Mouse (Mus musculus) lung, adult 18-20 months (tissue): ENCODE measurements around the gene Mrpl45.

Experiments used
- DNase-seq, 2 experiments: peaks; one replicate each; pipeline ENCODE4 v3.0.0; 2022; ENCODE audit warnings: mixed read lengths in 2 of 2

Gene Mrpl45

GRCm38 (mm10) chr11:97334400-97334799, 18.9 kb downstream of the Mrpl45 start:
- DNase-seq, result no peak

DNA sequence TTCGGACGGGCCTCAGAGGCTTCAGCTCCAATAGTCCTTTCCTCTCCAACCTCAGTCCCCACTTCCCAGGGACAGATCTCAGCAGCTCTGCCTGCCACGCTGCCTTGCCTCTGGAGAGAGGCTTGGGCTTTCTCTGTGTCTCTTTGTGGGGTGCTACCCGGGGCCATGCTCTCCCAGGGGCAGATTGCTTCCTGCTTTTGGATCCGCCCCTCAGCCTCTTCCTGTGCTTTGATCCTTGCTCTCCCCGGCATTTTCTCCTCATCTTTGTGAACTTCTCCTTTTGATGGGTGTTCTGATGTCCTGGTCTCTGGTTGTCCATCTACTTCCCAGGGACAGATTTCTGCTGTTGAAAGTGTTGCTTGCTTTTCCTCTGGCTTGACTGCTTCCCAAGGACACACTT, 20.7 kb downstream of the Mrpl45 start:
- no peak for DNase-seq

GRCm38 (mm10) chr11:97336751-97337345, 21.3 kb downstream of the Mrpl45 start:
- no peak for DNase-seq

DNA sequence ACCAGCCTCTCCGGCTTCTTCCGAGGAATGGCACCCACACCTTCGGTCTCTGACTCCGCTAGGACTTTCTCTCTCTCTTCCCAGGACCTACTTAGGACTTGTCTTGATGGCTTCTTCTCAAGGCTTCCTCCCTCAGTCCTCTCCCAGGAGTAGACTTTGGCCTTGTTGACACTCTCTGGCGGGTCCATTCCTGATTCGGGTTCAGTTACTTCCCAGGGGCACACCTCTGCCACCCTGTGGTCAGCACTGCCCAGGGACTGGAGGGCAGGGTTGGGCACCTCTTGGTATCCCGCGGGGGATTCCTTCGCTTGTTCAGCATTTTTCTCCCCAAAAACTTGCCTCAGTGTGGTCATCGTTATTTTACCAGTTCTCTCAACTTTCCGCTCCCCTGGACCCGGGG, 21.8 kb downstream of the Mrpl45 start:
- no peak for DNase-seq

DNA sequence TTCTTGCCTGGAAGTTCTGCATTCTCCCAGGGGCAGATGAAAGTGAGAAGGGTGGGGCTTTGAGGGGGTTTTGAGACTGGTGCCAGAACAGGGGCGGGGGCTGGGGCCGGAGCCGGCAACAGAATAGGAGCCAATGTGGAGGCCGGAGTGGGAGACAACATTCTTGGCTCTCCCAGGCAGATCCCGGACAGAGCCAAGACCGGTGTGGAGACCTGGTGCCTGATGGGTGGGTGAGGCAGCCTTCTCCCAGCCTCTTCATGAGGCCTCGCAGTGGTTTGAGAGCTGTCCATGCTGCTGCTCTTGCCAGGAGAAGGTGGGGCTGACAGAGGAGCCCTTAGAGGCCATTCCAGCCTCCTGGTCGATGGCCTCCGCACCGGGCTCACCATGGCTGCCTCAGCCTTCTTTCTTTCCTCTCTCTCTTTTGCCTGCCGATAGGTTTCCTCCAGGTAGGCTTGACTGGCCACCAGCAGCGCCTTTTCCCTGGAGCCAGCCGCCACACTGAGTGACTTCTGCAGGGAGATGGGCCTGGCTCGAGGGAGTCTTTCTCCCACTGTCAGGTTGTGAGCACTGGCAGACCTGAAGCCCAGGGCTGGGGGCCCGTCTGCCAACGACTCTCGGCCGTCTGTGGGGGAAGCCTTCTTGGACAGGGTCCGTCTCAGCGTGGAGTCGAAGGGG, 22.9 kb downstream of the Mrpl45 start:
- DNase-seq, result peak; percentile 55 to 59

DNA sequence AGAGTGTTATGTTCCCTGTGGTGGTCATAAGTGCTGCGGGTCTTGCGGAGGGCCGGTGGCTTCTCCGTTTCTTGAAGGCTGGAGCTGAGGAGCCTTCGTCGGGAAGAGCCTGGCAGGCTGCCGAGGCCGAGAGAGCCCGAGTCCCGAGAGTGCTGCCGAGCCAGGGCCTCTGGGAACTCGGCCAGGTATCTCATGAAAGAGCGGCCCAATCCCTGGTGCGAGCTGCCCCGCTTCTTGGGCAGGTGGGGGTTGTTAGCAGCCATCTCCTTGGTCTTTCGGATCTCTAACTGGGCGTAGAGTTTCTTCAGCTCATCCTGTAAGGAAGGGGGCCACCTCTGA, 23.4 kb downstream of the Mrpl45 start:
- peak; percentile 73 to 82 for DNase-seq

GRCm38 (mm10) chr11:97343175-97343574, 27.7 kb downstream of the Mrpl45 start:
- no peak for DNase-seq

DNA sequence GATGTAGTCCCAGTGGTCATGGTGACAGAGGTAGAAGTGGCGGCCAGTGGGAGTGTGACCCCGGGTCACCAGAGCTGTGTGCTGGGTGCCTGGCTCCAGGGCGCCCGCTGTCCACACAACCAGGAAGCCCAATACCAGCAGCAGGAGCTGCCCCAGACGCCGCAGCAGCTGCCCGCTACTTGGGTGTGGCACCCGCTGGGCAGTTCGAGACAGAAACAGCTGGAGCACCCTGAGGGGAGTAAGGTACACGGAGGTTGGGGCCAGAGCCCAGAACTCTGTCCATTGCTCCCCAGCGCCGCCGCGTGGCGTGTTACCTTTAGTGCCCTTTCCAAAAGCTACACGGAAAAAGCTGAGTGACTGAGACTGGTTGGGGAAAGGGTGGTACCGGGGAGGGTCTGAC, 28.1 kb downstream of the Mrpl45 start:
- DNase-seq, result peak; percentile 53 to 69

DNA sequence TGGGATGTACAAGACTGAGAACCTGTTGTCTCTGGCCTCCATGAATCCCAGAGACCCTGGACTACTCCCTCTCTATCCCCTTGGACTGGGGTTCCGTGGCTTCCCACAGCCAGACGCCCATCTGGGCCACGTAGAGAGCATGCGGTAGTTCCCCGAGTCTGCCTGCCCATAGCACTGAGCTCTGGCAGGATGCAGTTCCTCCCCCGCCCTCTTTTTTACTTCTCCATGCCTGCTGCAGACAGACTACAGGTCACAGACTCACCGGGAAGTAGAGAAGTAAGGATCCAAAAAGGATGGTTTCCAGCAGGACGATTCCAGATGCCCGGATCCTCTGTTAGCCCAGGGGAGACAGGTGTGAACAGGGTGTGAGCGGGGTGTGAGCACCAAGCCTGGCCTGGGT, 29.9 kb downstream of the Mrpl45 start:
- DNase-seq, result no peak

DNA sequence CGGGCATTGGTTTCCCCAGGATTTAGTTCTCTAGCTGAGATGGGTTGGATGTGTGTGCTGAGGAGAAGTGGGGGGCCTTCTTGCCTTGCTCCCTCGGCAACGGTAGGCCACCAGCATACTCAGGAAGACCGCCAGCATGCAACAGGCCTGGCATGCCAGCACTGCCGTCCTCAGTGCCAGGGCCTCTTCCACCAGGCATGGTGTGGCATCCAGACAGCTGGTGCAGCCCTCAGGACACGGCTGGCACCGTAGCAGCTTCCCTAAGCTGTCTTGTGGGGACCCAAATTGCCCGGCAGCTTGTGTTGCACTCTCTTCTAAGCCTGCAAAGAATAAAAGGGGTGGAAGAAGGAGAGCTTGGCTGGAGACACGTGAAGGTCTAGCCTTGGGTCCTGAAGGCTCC, 30.9 kb downstream of the Mrpl45 start:
- DNase-seq, result no peak

DNA sequence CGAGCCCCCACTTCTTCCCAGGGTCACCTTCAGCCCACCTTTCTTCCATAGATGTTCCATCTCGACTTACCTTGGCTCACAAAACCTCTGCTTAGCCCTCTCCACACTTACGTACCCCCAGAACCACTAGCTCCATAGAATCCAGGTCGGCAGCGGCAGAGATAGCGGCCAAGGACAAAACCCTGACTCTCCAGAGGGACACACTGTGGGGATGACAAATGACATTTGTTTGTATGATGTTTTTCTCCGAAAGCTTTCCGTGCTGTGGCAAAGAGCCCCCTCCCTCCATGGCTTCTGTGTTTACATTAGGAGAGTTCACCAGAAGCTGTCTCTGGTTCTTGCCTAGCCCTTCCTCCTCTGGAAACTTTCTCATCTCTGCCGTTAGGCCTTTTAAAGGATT, 31.8 kb downstream of the Mrpl45 start:
- no peak for DNase-seq

DNA sequence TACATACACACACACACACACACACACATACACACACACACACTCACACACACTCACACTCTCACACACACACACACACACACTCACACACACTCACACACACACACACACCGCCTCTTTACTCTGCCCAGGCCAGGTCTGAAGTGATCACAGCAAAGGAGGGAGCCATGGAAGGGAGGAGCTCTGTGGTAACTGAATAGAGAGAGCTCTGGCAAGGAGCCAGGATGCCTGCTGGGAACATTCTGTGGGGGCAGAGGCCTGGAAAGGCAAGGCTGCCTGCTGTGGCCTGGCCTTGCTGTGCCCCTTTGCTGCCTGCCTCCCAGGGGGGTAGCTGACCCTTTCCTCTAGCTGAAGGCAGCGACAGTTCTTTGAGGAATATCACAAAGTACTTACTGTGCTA, 34.5 kb downstream of the Mrpl45 start:
- DNase-seq, result peak; percentile 68 to 83

DNA sequence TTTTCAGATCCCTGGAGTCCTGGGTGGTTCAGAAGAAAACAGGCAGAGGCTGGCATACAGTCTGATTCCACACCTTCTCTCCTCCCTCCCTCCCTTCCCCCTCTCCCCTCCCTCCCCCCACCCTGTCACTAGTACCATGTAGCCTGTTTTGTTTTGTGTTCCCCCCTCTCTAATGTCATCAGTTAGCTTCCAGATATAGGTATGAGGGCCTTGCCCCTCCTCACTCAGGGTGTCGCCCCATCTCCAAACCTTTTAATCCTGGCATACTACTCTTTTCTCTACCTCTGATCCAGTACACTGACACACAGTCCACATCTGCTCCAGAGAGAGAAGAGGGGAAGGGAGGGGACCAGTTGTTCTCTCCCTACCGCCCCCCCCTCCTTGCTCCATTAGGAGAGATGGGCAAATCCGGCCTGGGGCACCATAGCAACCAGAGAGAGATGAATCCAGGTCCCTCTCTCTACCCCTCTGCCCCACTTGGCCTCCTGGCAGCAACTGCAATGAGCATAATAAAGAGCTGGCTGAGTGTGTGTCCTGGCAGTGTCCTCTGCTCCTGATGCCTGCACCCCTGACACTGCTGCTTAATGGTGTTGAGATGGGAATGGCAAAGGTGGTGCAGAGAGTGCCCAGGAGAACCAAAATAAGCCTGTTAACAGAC, 36.6 kb downstream of the Mrpl45 start, which contains the start of gene Gpr179:
Gene Gpr179, minus strand, starts transcription at position 51 of the 658 bp plus-strand sequence.
- DNase-seq, result no peak

DNA sequence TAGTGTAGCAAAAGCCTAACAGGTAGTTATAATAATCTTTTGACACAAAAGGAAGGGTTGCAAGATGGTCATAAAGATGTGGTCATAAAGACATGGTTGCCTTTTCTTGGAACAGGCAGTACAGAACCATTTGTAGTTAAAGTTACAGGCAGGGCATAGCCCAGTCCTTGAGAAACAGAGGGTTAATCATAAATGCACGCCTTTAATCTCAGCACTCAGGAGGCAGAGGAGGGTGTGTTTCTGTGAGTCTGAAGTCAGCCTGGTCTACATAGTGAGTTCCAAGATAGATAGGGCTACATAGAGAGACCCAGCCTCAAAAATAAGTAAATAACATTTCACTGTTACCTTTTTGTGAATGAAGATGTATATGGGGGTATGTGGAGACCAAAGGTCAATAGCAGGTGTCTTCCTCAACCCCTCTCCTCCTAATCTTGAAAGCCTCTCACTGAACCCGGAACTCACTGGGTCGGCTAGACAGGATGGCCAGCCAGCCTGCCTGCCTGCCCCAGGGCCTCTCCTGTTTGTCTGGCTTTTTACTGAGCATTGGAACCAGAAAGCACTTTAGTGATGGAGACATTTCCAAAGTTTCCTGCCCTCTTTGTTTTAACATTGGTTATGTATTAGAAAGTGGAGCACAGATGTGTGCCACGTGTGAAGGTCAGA, 37.5 kb downstream of the Mrpl45 start:
- DNase-seq, result no peak

DNA sequence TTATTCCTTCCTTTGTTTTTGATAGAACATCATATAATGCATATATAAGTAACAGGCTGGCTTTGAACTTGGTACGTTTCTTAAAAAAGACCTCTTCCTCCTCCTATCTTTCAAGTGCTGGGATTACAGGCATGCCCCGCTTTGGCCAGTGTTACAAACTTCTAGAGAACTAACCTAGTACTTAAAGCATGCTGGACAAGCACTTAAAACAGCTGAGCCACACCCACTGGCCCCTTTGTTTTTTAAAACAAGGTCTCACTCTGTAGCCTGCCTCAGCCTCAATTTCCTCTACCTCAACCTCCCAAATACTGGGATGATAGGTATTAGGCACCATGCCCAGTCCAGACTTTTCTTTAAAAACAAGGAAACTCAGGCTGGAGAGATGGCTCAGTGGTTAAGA, 39.1 kb downstream of the Mrpl45 start:
- no peak for DNase-seq

DNA sequence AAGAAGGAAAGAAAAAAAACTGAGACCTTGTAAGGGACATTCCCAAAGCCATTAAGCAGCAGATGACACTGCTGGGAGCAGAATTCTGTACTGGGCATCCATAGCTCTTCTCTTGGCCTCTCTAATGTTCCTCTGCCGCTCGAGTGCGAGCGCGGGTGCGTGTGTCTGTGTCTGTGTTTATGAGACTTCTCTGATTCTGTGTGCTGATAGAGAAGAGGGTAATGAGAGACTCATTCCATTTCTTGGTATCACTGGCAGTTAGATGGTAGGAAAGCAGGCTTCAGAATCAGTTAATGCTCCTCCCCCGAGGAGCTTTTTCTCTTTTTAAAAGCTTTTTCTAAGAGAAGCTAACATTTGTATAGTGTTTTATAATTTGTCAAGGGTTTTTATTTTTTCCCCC, 39.7 kb downstream of the Mrpl45 start:
- no peak for DNase-seq

DNA sequence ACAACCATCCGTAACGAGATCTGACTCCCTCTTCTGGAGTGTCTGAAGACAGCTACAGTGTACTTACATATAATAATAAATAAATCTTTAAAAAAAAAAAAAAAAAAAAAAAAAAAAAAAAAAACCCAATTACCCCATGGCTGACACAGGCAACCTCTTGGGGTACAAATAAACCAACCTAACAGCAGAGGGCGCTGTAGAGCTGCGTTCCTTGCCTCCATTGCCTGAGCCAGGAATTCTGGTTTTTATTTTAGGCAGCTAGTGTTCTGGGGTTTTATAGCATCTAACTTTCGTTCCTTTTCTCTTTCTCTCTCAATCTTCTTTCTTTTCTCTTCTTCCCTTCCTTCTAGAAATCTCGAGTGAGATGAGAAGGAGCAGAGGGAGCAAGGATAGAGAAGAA, 42.1 kb downstream of the Mrpl45 start:
- peak; percentile 69 to 78 for DNase-seq

DNA sequence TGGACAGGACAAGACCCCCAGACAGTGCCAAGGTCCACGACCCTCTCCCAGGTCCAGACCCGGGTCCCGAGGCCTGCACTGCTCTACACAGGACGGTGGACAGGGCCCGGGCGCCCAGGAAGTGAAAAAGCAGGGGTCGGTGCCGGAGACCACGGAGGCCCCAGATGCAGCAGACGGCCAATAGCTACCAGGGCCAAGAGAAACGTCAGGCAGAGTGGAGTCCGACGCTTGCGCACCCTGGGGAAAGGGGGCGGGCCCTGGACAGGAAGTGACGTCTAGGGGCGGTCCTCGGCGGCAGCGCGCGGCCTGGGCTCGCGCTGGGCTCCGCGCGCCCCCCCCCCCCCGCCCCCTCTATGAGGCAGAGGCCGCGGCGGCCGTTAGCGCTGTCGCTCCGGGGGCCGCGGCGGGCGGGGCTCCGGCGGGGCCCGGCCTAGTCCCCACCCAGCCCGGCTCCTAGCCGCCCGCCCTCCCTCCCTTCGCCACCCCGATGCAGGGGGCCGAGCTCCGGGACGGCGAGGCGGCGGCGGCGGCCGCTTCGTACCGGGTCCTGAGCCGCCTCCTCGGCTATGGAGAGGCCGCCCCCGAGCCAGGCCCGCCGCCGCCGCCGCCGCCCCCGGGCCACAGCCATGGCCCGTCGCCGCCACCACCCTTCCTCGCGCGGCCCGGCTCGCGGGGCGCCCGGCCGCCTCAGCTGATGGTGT, 46.6 kb downstream of the Mrpl45 start, which contains the start of gene Socs7:
Gene Socs7, plus strand, starts transcription at position 604 of the 701 bp plus-strand sequence.
- DNase-seq, result peak; percentile 93 to 95

GRCm38 (mm10) chr11:97362649-97362942, 47.1 kb downstream of the Mrpl45 start:
- DNase-seq, result peak in 1 of 2 experiments; percentile 24

DNA sequence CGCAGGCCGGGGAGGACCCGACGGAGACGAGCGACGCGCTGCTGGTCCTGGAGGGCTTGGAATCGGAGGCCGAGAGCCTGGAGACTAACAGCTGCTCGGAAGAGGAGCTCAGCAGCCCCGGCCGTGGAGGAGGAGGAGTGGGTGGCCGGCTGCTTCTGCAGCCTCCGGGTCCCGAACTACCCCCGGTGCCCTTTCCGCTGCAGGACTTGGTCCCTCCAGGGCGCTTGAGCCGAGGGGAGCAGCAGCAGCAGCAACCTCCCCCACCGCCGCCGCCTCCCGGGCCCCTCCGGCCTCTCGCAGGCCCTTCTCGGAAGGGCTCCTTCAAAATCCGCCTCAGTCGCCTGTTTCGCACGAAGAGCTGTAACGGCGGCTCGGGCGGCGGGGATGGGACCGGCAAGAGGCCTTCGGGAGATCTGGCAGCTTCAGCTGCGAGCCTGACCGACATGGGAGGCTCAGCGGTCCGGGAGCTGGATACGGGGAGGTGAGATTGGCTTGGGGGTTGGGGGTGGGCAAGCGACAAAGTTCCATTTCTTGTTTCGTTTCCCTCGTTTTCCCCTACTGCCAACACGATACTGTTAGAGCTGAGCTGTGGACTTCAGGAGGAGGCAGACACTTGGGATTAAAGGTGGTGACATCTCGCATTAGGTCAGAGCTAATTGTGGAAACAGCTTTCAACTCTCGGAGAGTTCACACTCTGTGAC, 47.6 kb downstream of the Mrpl45 start:
- DNase-seq, result peak; percentile 23 to 24

DNA sequence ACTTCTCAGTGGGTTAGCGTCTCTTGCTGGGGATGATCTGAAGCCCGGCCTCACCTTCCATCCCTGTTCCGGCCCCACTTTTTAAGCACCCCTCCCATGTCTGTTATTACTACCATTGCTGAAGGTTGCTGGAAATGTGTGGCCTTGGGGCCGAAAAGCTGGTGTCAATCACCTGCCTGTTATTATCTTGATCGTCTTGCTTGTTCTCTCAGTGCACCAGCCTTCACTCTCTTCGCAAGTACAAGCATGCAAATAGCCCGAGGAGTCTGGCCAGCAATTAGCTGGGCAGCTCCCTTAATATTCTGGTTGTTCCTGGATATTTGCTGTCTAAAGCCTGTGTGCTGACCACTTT, 48.1 kb downstream of the Mrpl45 start:
- no peak for DNase-seq

GRCm38 (mm10) chr11:97365556-97365955, 50.0 kb downstream of the Mrpl45 start:
- no peak for DNase-seq

DNA sequence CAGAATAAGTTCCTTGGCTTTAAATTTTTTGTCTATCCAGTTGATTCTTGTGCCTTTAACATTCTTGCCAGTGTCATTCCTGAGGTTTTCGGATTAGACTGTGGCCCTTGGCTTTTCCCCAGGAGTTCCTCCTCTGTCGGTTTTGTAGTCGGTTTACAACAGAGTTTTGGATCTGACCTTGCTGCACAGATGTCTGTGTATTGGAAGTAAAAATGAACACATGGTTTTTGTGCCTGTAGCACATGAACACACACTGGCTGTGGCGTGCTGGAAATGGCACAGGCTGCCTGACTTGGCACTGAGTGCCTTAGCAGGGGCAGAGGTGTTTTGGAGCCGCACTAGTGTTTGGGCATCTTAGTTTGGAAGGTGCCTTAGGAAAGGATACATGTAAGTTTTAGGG, 53.0 kb downstream of the Mrpl45 start:
- no peak for DNase-seq
